Mouse (Mus musculus) adrenal gland, postnatal 36 days (tissue): Measurements from ENCODE around the gene Dmrtb1. TPM values are rescaled to one million over a fixed set of nuclear protein-coding genes. Genes with fewer than 3 reads are reported as not detected.

Source experiments
- microRNA-seq: library from miRNA; unstranded; fragments of <30 nt; microRNA quantifications from one replicate; pipeline ENCODE4 v1.2.0, GENCODE M21; 2021
- total RNA-seq, 2 experiments: library from RNA; stranded (reverse); gene quantifications; 2 replicates each; pipeline ENCODE4 v1.2.3; 2021

Dmrtb1 gene
- total RNA-seq, 2 experiments from 2014 or later, result not detected

Small RNA genes within 50 kb of the gene (microRNA-seq; reads per million reads assigned to microRNA genes)
- not detected for gene Gm25123

Other genes starting within 250 kb of the Dmrtb1 start
- under 1 TPM; 0.43 to 0.93 TPM for gene Glis1, start 249.6 kb downstream of the Dmrtb1 start, total RNA-seq
- 10 to 100 TPM in 1 of 2 experiments, 1 to 10 TPM in 1; 7.2 to 12.3 TPM for gene Lrp8, start 118.0 kb upstream of the Dmrtb1 start, total RNA-seq
- 10 to 100 TPM; 79.1 to 84.4 TPM for gene Magoh, start 195.5 kb upstream of the Dmrtb1 start, total RNA-seq
- gene 0610037L13Rik, start 205.6 kb upstream of the Dmrtb1 start, total RNA-seq, result 10 to 100 TPM; 77.5 to 94.1 TPM
- gene Cpt2, start 239.4 kb upstream of the Dmrtb1 start, total RNA-seq, result 100 to 1,000 TPM; 146 to 208 TPM